Mouse (Mus musculus): Measurements from ENCODE around the gene Acnat1.

DNA sequence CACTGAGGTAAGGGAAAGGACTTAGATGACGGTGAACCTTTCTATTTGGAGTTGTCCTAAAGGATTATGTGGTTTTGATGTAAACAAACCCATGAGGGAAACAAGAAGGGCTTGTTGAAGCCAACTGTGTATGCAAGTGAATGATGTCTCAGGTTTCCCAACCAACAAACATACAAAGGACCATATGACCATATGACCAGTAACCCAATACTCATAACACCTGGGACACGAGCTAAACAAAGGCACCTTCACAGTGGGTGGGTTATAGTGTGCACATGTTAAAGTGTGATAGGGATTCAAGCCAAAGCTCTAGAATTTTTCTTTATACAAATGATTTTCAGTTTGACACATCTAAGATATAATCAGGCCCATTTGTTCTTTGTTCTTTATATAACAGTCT is 17.5 kb downstream of the Acnat1 start:
- TF ChIP-seq CTCF (conservative IDR thresholded peaks at IDR 0.05; ENCODE audit: low read length) (no peak), POU5F1 (IDR thresholded peaks at IDR 0.05; ENCODE audit: borderline replicate concordance, low read length) (no peak), NANOG (IDR thresholded peaks at IDR 0.05; ENCODE audit: borderline replicate concordance, low read length) (no peak)

Measured in E14TG2a.4 (cell line).